Mouse (Mus musculus) right cerebral cortex, adult 18-20 months (tissue): ENCODE data around the gene Slc2a13.

Experiments used
- DNase-seq: peaks from one replicate; pipeline ENCODE4 v3.0.0; 2022; ENCODE audit warnings: mixed read lengths

The Slc2a13 gene

GRCm38 (mm10) chr15:91372464-91373202 is 200.4 kb downstream of the Slc2a13 start:
- DNase-seq: no peak

GRCm38 (mm10) chr15:91371859-91372394 is 201.1 kb downstream of the Slc2a13 start:
- DNase-seq: no peak

GRCm38 (mm10) chr15:91369736-91370449 is 203.2 kb downstream of the Slc2a13 start:
- peak; percentile 47 for DNase-seq

GRCm38 (mm10) chr15:91360495-91360894 is 212.6 kb downstream of the Slc2a13 start:
- no peak for DNase-seq

DNA sequence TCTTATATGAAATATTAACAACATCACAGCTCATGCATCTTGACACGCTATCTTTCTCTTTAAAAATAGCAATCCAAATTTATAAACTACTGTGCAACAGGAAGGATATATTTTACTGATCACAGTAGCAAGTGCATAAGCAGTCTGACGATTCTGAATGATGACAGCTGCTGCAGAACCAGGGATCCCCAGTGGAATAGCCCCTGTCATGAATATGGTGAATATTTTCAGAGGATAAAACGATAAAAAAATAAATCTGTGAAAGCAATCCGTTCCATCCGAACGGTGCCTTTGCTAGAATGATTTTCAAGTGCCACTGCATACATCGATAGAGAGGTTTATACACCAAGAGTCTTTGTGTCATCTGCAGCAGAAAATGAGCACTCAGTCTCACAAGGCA is 222.1 kb downstream of the Slc2a13 start:
- DNase-seq: no peak

DNA sequence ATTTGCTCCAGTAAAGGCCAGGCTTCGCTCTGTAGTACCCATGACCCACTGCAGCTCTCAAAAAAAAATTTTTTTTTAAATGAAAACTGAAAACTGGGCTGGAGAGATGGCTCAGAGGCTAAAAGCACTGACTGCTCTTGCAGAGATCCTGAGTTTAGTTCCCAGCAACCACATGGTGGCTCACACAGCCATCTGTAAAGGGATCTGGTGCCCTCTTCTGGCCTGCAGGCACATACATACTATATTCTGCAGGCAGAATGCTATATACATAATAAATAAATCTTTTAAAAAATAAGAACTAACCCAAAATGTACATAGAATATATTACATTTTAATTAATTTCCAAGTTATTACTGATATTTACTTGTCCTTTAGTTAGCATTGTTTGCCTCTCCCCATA is 234.7 kb downstream of the Slc2a13 start:
- no peak for DNase-seq

DNA sequence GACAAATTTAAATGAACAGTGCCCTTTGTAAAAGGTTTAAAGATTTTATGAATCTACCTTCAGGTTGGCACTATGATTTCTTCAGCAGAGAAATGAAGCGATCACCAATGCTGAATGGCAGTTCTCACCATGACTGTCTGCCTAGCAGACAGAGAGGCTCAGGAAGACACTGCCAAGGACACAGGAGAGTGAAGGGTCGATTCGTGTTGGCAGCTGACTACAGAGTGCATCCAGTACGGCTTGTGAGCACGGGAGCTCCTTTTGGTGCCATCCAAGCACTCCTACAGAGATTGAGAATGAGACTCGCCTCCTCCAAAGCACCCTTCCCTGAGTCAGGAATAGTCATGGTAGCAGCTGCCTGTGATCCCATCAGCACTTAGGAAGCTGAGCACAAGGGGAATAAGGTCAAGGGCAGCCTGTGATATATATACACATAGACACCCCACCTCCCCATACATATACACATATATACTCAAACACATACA is 238.6 kb downstream of the Slc2a13 start:
- DNase-seq: peak; percentile 27

GRCm38 (mm10) chr15:91327748-91328147 is 245.3 kb downstream of the Slc2a13 start:
- no peak for DNase-seq

- DNase-seq: peak; percentile 59
Observed at GRCm38 (mm10) chr15:91327023-91327422, 246.0 kb downstream of the Slc2a13 start.

GRCm38 (mm10) chr15:91319376-91319775 is 253.7 kb downstream of the Slc2a13 start:
- no peak for DNase-seq

DNA sequence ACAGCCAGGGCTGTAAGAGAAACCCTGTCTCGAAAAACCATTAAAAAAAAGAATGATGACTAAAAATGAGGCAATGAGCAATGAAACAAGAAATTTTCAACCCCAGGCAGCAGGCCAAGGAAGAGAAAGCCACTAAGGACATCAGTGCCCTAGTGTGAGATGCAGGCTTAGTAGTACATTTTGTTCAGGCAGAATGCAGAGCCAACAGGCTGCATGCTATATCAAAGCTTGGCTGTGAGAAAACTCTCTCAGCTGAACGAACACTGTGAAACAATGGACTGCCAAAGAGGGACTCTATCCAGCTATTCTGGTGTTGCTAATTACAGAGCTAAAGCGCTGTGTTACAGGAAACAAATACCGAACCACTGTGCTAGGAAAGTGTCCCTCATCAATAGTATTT is 256.1 kb downstream of the Slc2a13 start:
- peak; percentile 39 for DNase-seq

DNA sequence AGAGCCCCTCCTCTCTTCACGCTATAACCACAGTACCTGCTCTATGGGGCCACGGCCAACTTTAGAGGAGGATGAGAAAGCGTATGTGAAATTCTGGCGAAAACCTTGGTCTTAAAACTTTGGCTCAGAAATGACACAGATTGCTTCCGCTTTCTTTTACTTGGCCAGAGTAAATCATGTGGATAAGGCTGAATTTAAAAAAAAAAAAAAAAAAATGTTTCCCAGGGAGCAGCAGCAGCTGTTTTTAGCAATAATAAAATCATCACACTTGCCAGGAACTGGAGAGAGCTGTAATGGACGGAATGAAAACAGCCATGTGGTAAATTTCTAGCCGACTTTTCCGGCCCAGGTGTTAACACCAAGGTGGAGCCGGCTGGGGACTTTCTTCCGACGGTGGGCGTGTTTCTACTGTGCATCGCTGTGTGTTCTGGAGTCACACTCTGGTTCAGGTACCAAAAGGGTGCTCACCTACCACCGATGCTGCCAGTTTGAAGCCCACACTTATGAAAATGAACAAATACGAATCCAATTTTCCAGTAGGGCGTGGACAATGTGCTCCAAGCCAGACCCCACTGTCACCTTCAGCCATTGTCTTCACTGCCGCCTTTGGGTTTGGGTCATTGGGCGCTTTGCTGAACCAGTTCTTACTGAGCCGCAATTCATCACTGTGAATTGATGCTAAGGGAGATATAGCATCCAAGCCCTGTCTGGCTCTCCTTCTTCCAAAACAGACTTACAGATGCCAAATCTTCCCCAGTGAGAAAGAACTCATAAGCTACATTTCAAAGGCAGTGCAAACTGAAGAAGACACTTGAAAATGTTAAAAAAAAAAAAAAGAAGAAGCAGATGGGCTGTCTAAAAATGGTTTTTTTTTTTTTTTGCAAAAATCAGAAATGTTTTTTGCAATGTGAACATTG is 258.4 kb downstream of the Slc2a13 start:
- peak; percentile 40 for DNase-seq

DNA sequence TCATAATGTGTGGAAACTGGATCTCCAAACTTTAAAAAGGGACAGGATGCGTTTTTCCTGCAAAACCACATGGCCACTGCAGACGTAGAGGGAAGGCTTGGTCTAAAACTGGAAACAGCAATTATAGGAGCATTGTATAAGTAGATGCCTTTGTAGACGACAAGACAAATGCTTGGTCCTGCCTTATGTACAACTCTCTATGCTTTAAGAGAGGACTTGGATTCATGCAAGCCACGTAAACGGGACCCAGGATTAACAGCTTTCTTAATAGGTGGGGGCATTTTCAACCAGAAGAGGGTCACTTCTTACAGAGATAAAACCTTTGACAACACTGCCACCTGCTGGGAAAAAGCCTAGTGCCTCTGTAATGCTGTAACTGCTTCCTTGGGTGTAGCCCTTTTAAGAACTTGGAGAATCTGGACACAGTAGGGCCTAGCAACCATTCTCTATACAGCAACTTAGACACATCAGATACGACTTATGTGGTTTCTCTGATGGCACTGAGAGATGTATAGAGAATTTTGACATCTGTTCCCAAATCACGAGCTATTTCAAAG is 268.7 kb downstream of the Slc2a13 start:
- peak; percentile 26 for DNase-seq

- DNase-seq: peak; percentile 89
Observed at GRCm38 (mm10) chr15:91301366-91301765, 271.7 kb downstream of the Slc2a13 start.

DNA sequence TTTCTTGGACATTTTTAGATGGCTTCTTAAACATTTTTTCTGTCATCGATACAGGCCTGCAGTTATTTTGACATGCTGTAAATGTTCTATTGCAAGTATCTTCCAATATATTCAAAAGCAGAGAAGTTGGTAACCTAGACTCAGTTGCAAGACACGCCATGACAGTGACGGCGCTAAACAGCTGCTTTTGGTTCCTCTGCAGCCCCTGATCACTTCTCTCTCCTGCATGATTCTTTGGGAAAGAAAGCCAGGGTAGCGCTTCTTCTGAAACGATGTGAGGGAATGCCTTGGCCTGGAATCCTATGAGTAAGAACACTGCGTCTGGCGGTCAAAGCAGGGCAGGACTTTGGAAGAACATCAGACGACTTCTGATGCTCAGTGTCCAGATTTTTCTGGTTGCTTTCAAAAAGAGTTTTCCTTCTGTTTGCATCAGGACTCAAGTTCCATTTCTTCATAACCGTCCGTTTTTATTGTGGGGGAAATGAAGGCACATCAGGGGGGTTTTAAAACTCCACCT is 273.7 kb downstream of the Slc2a13 start:
- no peak for DNase-seq

GRCm38 (mm10) chr15:91283418-91283817 is 289.6 kb downstream of the Slc2a13 start:
- DNase-seq: no peak

DNA sequence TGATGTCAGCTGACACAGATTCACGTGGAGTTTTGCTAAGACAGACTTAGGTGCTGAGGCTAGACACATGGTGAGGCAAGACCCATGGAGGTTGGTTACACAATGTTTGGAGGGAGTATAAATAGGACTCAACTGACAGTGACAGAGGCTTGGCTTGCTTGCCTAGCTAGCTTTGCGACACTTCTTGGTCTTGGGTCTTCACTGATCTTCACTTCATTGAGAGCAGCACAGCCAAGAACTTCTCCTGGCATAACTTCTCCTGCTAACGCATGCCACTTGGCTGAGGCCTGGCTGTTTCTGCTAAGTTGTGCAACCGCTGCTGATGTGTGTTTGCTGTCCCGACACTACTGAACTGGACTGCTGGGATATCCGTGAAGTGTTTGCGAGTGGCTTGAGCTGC is 290.2 kb downstream of the Slc2a13 start:
- no peak for DNase-seq

DNA sequence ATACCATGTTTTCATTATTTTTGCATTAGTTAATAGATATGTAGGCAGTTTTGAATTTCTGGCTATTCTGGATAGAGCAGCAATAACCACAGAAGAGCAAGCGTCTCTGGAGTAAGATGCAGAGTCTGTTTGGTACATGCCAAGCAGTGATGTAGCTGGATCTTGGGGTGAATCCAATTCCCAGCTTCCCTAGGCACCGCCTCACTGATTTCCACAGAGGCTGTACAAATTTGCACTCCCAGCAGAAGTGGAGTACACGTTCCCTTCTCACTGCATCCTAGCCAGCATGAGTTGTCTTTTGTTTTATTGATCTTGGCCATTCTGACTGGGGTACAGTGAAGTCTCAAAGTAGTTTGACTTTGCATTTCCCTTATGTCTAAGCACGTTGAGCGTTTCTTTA is 291.5 kb downstream of the Slc2a13 start:
- DNase-seq: no peak

GRCm38 (mm10) chr15:91279571-91279970 is 293.5 kb downstream of the Slc2a13 start:
- DNase-seq: no peak

- no peak for DNase-seq
Observed at GRCm38 (mm10) chr15:91275961-91276360, 297.1 kb downstream of the Slc2a13 start.

- DNase-seq: no peak
Observed at GRCm38 (mm10) chr15:91268532-91268931, 304.5 kb downstream of the Slc2a13 start.

DNA sequence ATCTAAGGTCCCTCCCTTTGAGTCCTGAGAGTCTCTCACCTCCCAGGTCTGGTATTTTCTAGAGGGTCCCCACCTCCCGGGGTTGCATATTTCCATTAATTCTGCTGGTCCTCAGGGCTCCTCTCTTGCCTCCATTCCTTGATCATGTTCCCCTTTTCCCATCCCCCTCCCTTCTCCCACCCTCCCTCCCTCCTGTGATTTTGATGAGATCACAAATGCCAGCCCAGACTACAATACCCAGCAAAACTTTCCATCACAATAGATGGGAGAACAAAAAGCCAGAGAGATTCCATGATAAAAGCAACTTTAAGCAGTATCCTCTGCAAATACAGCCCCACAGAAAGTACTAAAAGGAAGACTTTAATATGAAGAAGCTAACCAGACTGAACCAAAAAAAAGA is 309.1 kb downstream of the Slc2a13 start:
- no peak for DNase-seq
